Mouse (Mus musculus): Measurements from ENCODE around the gene Aarsd1.
"Not testable (repeated sequence)": the region's sequence is repeated elsewhere in the genome, so short reads cannot be mapped to it uniquely, and the experiment has no call there.

Aarsd1 gene

DNA sequence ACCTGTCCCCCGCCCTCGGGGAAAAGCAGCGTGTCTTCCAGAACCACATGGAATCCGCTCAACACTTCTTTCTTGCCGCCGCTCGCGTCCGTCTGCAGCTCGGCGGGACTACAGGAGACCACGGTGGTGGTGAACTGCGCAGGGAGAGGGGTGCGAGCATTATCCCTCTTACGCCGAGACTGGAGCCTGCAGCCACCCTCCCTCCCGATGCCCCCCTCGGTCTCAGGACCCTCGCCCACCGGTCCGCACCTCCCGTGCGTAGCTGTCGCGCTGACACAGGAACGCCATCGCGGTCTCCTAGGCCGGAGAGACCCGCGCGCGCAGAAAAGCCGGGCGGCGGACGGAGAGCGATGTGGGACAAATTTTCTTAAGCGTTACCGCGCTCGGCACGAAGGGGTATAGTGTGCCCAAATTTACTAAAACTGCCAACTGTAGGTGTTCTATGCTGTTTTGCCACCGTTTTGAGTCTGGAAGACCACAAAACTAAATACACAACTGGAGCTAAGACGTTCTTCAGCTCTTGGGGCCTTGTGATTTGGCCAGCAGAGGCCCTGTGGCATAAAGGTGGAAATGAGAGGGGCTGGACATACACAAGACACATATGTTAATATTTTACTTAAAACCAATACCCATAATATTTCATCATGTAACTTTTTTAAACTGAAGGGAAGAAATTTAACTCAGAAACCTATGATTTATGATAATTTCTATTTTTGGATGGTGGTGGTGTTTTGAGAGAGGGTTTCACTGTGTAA is at the start of gene Aarsd1:
Gene Aarsd1, minus strand, starts transcription at position 515 of the 755 bp plus-strand sequence.
- DNase-seq, result peak; percentile 94 to 95

- DNase-seq, result not testable (repeated sequence)
These were observed 49.1 kb upstream of the Aarsd1 start for GRCm38 (mm10) chr11:101466552-101466950.

- DNase-seq, result peak; percentile 75 to 81
These were observed 48.6 kb upstream of the Aarsd1 start, which contains the start of gene Vat1 for GRCm38 (mm10) chr11:101465869-101466551. TSS of gene Vat1 (minus strand) at chr11:101466230.

DNA sequence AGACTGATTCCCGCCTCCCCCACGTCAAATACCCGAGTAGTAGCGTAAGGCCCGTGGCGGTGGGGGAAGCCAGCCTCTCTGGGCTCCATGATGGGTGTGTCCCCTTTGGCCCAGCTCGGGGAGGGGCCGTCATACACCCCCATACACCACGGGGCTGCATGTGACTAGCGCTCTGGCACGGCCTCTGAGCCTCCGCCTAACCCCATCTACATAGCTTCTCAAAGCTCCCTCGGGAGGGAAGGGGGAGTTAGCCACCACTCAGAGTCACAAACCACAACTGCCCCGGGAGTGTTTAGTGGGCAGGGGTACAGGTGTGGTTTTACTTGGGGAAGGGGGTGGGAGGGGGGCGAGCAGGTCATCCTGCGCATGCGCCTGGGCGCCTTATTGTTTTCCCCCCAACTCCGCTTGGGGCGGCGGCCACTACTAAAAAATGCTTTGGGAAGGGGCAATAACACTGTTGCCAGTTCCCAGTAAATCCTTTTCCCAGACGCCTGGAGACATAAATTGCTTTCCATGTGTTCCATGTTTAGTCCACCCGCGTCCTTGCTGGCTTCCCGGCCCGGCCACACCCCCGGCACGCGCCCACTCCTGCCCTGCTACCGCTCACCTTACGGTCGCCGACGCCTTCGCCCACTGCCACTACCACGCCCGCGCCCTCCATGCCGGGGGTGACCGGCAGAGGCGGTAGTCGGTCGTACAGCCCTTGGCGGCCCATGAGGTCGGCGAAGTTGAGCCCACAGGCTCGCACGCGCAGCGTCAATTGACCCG is 47.9 kb upstream of the Aarsd1 start:
- DNase-seq, result peak; percentile 55 to 63

GRCm38 (mm10) chr11:101464211-101465100 is 47.0 kb upstream of the Aarsd1 start, which contains the start of gene Rnd2:
TSS of gene Rnd2 (plus strand) at chr11:101464999.
- no peak for DNase-seq

- DNase-seq, result peak in 1 of 2 experiments; percentile 39
These were observed 45.4 kb upstream of the Aarsd1 start for GRCm38 (mm10) chr11:101462583-101463440.

GRCm38 (mm10) chr11:101462141-101462540 is 44.7 kb upstream of the Aarsd1 start:
- no peak for DNase-seq

- no peak for DNase-seq
These were observed 42.9 kb upstream of the Aarsd1 start for GRCm38 (mm10) chr11:101460321-101460720.

DNA sequence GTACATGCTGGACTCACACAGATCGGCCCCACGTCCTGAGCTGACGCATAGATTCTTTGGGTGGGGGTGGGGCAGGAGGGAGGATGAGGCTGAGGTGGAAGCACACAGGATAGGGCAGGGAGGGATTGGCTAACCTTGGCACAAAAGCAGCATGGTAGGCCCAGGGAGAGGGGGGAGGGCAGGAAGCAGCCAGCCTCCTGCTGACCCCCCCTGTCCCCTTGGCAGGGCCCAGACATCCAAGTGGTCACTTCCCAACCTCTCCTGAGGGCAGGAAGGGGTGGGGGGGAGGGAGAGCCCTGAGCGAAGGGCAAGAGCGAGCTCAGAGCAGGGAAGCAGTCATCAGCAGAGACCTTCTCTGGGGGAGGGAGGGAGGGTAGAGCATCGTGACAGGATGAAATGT is 42.3 kb upstream of the Aarsd1 start:
- DNase-seq, result no peak

GRCm38 (mm10) chr11:101458217-101458616 is 40.8 kb upstream of the Aarsd1 start:
- DNase-seq, result no peak

DNA sequence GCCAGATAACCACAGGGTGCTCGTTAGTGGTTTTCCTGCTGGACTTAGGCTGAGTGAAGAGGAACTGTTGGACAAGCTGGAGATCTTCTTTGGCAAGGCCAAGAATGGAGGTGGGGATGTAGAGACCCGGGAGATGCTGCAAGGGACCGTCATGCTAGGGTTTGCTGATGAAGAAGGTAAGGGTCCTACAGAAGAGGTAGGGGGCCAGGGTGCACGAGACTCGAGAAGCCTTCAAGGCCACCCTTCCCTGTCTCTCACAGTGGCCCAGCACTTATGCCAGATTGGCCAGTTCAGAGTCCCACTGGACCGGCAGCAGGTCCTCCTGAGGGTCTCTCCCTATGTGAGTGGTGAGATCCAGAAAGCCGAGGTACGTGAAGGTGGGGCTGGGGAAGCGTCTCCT is 40.2 kb upstream of the Aarsd1 start:
- DNase-seq, result no peak

DNA sequence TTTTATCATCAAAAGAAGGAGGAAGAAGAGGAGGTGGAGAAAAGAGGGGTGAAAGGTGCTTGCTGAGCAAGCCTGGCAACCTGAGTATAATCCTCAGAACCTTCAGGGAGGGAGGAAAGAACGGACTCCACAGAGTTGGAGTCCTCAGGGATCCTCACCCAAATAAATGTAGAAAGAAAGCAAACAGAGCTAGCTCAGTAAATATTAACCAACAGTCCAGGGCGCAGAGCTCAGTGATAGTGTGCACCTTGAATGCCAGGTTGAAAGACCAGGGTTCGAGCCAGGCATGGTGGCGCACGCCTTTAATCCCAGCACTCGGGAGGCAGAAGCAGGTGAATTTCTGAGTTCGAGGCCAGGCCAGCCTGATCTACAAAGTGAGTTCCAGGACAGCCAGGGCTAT is 38.2 kb upstream of the Aarsd1 start:
- DNase-seq, result no peak

DNA sequence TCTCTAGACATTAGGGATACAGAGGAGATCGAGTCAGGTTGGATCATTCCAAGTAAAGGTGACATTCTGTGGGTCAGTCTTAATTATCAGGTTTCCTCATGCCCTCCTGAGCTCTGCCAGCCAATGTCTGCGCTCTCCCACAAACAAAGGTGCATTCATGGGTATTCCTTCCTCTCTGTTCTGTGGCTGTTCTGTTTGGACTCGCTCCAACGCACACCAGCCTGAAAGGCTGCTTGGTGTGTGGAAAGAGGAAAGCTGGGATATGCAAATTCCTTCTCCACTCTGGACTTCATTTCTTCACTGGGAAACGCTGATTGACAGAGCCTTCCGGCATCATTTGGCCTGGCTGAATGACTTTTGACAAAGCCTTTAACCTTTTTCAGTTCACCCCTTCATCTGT is 37.3 kb upstream of the Aarsd1 start:
- no peak for DNase-seq

DNA sequence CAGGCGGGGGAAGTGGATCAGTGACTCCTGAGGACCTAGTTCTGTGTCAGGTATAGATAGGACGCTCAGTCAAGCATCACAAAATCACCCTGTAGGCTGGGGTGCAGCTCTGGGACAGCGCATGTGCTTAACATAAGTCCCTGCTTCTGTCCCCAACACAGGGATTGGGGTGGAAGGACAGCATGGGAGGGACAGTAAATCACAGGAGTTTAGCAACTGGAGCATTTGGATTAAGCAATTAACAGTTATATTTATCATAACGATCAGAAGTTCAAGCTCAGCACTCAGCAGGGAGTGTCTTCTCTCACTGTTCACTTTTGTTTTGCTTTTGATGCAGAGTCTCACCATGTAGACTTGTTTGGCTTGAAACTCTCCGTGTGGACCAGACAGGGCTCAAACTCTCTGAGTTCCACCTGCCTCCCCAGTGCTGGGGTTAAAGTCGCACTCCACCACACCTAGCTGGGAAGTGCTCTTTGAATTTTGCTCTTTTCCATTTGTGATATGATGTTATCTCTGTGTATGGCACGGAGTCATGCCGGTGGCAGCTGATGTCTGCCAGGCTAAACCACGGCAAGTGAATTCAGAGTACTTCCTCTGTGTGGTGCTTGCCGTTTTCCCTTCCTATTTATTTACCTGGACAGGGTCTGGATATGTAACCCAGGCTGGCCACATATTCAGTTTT is 34.8 kb upstream of the Aarsd1 start:
- DNase-seq, result no peak

DNA sequence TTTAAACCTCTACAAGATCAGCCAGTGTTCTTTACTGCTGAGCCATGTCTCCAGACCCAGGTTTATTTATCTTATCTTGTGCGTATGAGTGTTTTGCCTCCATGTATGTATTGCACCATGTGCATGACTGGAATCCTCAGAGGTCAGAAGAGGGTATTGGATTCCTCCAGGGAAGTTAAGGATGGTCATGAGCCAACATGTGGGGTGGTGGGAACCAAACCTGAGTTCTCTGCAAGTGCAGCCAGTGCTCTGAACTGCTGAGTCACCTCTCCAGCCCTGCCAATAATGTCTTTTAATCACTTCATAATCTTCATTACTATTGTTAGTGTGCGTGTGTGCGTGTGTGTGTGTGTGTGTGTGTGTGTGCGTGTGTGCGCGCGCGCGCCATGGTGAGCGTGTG is 34.1 kb upstream of the Aarsd1 start:
- no peak for DNase-seq

DNA sequence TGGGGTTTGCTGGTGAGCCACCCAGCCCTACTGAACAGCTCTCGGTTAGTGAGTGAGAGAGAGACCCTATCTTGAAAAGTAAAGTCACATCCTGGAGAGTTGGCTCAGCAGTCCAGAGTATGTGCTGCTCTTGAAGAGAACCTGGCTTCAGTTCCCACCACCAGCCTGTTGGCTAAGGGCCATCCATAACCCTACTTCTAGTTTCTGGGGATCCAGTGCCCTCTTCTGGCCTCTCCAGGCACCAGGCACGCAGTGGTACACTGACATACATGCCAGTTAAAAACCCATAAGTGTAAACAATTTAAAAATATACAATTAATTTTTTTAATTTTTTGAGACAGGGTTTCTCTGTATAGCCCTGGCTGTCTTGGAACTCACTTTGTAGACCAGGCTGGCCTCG is 33.0 kb upstream of the Aarsd1 start:
- no peak for DNase-seq

DNA sequence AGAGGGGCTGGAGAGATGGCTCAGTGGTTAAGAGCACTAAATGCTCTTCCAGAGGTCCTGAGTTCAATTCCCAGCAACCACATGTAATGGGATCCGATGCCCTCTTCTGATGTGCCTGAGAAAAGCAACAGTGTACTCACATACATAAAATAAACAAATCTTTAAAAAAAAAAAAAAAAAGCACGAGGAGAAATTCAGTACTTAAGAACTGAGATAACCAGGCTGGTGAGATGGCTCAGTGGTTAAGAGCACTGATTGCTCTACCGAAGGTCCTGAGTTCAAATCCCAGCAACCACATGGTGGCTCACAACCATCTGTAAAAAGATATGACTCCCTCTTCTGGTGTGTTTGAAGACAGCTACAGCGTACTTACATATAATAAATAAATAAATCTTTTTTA is 32.2 kb upstream of the Aarsd1 start:
- DNase-seq, result not testable (repeated sequence)

DNA sequence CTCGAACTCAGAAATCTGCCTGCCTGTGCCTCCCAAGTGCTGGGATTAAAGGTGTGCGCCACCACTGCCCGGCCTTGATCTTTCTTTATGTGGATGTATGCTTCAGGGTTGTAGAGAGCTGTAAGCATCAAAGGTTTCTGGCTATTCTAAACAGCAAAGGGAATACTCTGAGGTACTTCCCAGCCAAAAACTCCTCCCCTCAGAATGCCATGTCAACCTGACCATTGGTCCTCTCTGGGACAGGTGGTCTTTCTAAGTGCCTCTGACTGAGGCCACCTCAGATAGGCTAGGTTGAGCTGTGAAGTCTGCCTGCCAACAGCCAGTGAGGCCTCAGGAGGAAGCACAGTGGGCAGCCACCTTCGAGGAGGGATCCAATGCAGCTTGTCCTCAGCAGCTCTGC is 31.5 kb upstream of the Aarsd1 start:
- DNase-seq, result no peak

- DNase-seq, result no peak
These were observed 30.9 kb upstream of the Aarsd1 start, which contains the start of gene Ifi35 for GRCm38 (mm10) chr11:101448274-101448746. TSS of gene Ifi35 (plus strand) at chr11:101448407.

DNA sequence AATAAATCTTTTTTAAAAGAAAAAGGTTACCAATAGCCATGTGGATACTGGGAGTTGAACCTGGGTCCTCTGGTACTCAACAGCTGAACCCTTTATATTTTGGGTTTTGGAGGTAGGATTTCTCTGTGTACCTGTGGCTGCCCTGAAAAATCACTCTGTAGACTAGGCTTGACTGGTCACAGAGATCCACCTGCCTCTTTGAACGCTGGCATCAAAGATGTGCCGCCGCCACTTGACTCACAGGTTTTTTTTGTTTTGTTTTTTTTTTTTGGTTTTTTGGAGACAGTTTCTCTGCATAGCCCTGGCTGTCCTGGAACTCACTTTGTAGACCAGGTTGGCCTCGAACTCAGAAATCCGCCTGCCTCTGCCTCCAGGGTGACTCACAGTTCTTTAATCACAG is 30.4 kb upstream of the Aarsd1 start:
- no peak for DNase-seq

Data from cerebellum, postnatal 14 days (tissue).